Mouse (Mus musculus) thymus, postnatal 0 days (tissue): ENCODE results near the gene Slc16a5. TPM values are rescaled to one million over a fixed set of nuclear protein-coding genes. Genes with fewer than 3 reads are reported as not detected.

Experiments used
- DNase-seq: peaks from one replicate; pipeline ENCODE4 v3.0.0-alpha.2; 2015; ENCODE audit warnings: low spot score
- microRNA-seq: library from miRNA; unstranded; fragments of <30 nt; microRNA quantifications from one replicate; pipeline ENCODE4, GENCODE M21; 2016; ENCODE audit warnings: borderline number of aligned reads
- polyA plus RNA-seq: library from polyadenylated mRNA; unstranded; fragments of >200 nt; fragmentation: Nextera tagmentation; extraction: Ambion mirVana; gene quantifications from 2 replicates; pipeline ENCODE4 v1.2.1, GENCODE M21; 2015

Gene Slc16a5
- polyA plus RNA-seq, 1 experiment from 2014 or later = 206 TPM

DNA sequence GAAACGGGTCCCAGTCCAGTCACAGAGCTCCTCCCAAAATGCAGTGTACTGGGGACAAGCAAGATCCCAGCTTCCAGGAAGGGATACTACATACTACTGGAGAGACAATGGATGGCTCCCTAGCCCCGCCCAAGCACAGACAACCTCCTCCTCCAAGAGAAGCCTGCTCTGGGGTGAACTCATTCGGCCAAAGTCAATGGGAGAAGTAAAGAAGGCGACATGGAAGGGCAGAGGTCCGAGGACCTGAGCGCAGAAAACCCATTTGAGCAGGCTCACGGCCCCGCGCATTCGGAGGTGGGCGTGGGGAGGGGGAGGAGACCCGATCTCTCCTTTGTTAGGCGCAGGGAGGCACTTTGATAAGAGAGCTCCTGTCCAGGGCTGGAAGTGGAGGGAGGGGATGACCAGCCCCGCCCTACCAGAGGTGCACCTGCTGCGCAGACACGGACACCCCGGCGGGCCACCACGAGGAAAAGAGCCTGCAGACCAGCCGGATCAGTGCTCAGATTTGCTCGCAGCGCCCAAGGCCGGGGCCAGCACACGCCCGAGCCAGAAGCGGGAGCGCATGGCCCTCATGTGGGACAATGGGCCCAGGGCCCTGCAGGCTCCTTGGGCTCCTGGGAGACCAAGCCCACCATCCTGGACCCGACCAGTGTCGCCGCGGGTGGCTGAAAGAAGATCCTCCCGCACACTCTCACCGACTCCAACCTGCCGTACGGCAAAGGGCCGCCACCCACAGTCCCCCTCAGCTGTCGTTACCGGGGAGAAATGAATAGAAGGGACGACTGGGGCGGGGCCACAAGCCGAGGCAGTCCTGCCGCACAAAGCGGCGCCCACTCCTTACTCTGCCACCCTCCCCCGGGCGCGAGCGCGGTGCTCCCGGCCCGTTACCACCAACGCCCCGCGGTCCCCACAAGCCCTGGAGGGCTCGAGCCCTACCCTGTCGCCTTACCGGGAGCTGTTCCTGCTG lies 51.3 kb downstream of the Slc16a5 start:
- peak; percentile 39 for DNase-seq

DNA sequence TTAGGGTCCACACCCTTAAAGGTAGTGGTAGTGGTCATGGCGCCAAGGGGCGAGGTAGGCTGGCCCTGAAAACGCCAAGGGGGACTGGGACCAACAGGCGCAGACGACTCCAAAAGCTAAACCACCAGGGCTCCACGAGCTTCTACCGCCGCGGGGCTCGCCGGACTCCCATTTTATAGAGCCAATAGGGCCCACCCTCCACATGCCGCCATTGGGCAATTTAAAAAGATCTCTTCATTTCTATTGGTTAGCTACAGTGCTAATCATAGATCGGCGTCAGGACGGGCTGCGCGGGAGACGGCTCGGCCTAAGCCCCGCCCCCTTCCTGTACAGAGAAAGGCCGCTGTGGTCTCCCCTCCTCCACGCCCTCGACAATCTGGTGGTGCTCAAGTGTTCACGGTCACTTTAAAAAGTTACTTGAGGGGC lies 52.0 kb downstream of the Slc16a5 start, which contains the start of gene Jpt1:
Gene Jpt1 (minus strand): TSS at position 150 of the 426 bp plus-strand sequence.
- DNase-seq = peak; percentile 98

DNA sequence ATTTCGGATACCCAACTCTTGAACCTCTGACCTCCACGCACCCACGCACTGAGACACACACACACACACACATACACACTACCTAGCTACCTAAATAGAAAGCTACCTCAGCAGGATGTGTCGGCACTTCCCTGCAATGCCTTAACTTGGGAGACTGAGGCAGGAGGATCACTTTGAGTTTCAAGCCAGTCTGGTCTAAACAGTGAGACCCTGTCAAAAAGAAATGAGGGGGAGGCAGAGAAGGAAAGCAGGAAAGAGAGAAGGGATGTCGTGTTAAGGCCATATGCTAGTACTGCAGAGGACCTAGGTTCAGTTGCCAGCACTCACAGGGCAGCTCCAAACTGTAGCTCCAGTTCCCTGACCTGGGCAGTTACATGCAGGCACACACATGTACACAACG lies 52.7 kb downstream of the Slc16a5 start:
- DNase-seq = peak; percentile 7

DNA sequence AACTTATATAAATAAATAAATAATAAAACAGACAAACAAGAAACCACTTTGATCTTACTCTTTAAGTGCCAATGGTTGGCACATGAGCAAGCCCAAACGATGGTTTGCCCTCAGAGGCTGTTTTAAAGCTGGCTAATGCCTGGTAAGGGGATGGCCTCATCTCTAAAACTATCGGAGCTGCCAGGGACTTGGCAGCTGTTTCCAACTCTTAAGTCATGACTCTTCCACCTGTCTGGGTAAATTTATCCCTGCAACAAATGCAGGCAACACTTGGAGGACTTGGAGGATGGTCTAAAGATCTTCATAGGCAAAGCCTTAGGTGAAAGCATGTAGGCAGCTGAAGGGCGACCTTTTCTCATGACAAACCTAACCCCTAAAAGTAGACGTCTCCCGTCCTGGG lies 54.7 kb downstream of the Slc16a5 start:
- no peak for DNase-seq

DNA sequence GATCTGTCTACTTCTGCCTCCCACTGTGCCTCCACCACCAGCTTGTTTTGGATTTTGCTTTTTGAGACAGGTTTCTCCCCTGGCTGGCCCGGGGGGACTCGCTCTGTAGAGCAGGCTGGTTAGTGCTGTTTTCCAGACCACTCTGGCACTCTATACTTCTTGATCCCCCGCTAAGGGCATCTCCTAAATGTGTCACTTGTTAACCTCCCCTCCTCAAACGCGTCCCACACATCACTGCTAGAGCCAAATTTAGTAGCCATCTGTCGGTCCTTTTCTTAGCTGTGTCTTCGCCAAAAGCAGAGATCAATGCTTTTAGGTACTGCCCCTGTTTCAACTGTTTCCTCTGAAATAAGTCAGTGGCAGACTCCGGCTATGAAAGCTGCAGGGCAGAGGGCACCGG lies 56.4 kb downstream of the Slc16a5 start:
- no peak for DNase-seq

DNA sequence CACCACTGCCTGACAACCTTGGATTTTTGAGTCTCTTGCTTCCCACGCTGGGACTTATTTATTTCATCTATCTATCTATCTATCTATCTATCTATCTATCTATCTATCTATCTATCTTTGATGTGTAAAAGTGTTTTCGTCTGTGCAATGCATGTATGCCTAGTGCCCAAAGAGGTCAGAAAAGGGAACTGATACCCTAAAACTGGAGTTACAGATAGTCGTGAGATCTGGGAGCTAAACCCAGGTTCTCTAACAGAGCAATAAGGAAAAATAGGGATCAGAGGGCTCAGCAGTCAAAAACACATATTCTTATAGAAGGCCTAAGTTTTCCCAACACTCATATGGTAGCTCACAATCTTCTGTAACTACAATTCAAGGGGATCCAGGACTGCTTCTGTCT lies 57.3 kb downstream of the Slc16a5 start:
- no peak for DNase-seq

DNA sequence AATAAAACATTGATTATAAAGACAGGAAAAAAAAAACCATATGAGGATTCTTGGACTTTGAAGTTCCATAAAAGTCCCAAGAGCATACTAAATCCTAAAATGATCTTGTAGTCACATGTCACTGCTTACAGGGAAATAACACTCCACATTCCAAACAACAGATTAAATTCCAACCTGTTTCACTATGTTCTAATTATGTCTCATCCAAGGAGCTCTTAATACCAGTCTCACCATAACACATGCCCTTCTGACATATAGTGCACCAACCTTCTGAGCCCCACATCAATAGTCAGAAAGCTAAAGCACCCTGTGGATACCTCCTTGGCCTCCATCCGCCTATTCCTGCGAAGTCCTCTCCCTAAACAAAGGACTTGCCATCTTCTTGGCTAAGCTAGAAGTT lies 57.9 kb downstream of the Slc16a5 start:
- DNase-seq = no peak

DNA sequence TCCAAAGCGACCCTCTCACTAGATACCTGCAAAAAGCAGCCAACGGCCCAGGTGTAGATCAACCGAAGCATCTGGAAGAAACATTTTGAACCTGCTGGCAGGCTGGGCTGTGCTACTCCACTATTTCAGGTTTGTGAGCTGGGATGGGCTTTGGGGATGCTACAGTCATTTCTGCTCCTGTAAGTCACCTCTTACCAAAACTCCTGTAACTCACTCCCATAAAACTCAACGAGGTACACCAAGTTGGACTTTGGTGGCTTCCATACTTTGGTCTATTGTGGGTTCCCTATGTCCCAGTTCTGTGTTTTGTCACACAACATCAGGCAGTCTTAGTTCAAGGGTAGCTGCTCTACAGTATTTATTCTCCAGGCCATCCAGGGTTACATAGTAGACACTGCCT lies 58.8 kb downstream of the Slc16a5 start:
- no peak for DNase-seq

DNA sequence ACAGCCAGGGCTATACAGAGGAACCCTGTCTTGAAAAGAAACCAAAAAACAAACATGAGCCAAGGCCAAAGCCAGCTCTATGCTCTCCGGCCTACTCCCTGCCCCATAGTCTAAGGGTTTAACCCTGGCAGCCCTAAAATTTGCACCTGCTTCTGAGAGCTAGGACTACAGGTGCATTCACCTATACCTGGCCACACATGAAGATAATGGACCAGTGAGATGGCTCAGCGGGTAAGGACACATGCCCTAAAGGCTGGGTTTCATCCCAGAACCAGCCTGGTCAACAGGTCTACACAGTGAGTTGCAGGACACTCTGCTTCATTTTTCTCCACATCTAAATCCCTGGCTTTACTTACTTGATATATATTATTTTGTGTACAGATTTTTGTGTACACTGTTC lies 60.0 kb downstream of the Slc16a5 start:
- DNase-seq = no peak

DNA sequence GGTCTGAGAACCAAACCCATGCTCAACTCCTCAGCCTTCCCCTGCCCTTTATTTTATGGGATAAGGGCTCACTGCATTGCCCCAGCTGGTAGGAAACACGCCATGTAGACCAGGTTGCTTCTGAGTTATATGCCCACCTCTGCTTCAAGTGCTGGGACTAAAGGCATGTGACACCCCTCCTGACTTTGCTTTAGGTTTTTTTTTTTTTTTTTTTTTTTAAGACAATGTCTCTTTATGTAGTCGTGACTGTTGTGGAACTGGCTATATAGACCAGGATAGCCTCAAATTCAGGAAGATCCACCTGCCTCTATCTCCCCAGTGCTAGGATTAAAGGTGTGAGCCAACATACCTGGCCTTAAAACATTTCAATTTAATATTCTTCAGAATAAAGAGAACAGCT lies 60.4 kb downstream of the Slc16a5 start:
- DNase-seq = no peak

Small RNA genes lying within 50 kb of the gene (microRNA-seq; reads per million reads assigned to microRNA genes)
- gene Mir3968 = not detected

Other genes with a start within 250 kb of the Slc16a5 start
- 0.60 and 0.83 TPM in 2 replicates for gene Grin2c, start 195.2 kb upstream of the Slc16a5 start, polyA plus RNA-seq
- gene Fdxr, start 185.4 kb upstream of the Slc16a5 start, polyA plus RNA-seq = 22.0 and 22.4 TPM in 2 replicates
- gene Fads6, start 164.8 kb upstream of the Slc16a5 start, polyA plus RNA-seq = 0.37 and 0.39 TPM in 2 replicates
- not detected in 2 replicates for gene Otop2, start 155.3 kb upstream of the Slc16a5 start, polyA plus RNA-seq
- not detected in 2 replicates for gene Ush1g, start 140.4 kb upstream of the Slc16a5 start, polyA plus RNA-seq
- gene Otop3, start 127.7 kb upstream of the Slc16a5 start, polyA plus RNA-seq = not detected in 2 replicates
- gene Hid1, start 94.7 kb upstream of the Slc16a5 start, polyA plus RNA-seq = 23.2 and 27.1 TPM in 2 replicates
- gene Cdr2l, start 80.6 kb upstream of the Slc16a5 start, polyA plus RNA-seq = 5.3 and 5.4 TPM in 2 replicates
- 408 and 411 TPM in 2 replicates for gene Mrpl58, start 58.7 kb upstream of the Slc16a5 start, polyA plus RNA-seq
- 1,461 and 1,502 TPM in 2 replicates for gene Atp5h, start 42.5 kb upstream of the Slc16a5 start, polyA plus RNA-seq
- gene Kctd2, start 42.3 kb upstream of the Slc16a5 start, polyA plus RNA-seq = 30.5 and 37.5 TPM in 2 replicates
- gene Trim80, start 21.9 kb upstream of the Slc16a5 start, polyA plus RNA-seq = 0.89 and 1.1 TPM in 2 replicates
- gene Armc7, start 13.2 kb downstream of the Slc16a5 start, polyA plus RNA-seq = 30.0 and 34.5 TPM in 2 replicates
- 210 and 221 TPM in 2 replicates for gene Nt5c, start 29.4 kb downstream of the Slc16a5 start, polyA plus RNA-seq
- 603 and 612 TPM in 2 replicates for gene Jpt1, start 51.9 kb downstream of the Slc16a5 start, polyA plus RNA-seq
- 1,265 and 1,278 TPM in 2 replicates for gene Sumo2, start 73.8 kb downstream of the Slc16a5 start, polyA plus RNA-seq
- 148 and 163 TPM in 2 replicates for gene Nup85, start 102.0 kb downstream of the Slc16a5 start, polyA plus RNA-seq
- 81.2 and 85.3 TPM in 2 replicates for gene Mrps7, start 141.5 kb downstream of the Slc16a5 start, polyA plus RNA-seq
- 20.1 and 20.9 TPM in 2 replicates for gene Gga3, start 141.6 kb downstream of the Slc16a5 start, polyA plus RNA-seq
- 120 and 121 TPM in 2 replicates for gene Mif4gd, start 150.5 kb downstream of the Slc16a5 start, polyA plus RNA-seq
- 35.5 and 39.5 TPM in 2 replicates for gene Slc25a19, start 165.8 kb downstream of the Slc16a5 start, polyA plus RNA-seq
- gene Grb2, start 246.1 kb downstream of the Slc16a5 start, polyA plus RNA-seq = 143 and 144 TPM in 2 replicates